Mouse (Mus musculus): ENCODE data around the gene Umad1. TPM values are rescaled to one million over a fixed set of nuclear protein-coding genes. Genes with fewer than 3 reads are reported as not detected.

Umad1 gene
- total RNA-seq, 1 experiment = 0.98 TPM

GRCm38 (mm10) chr6:8352533-8353168 is 93.6 kb downstream of the Umad1 start:
- Histone ChIP-seq H3K36me3 (ENCODE audit: control insufficient read depth, insufficient read depth, low read length, poor library complexity, severe bottlenecking) (no peaks in the 10 kb centered on the region), H3K27ac (ENCODE audit: insufficient read depth, low read depth, low read length, poor library complexity, severe bottlenecking) (no peak overlapping the region)
- in situ Hi-C loops (cut with MboI; ENCODE audit: low sequenced_read_pairs in 2 of 2, unreplicated experiment in 2 of 2) = no loop called here

GRCm38 (mm10) chr6:8353461-8353860 is 94.4 kb downstream of the Umad1 start:
- H3K9me3 ChIP-seq (ENCODE audit: control insufficient read depth, insufficient read depth, low read depth, low read length) = no peaks in the 10 kb centered on the region
- DNase-seq (ENCODE audit: low read depth, low spot score) = no peak
- no peak overlapping the region for H3K9ac ChIP-seq (ENCODE audit: insufficient read depth, low read depth, low read length, poor library complexity, severe bottlenecking)
- no peak overlapping the region for H3K4me3 ChIP-seq (ENCODE audit: insufficient read depth in 1 of 2, low read depth in 1 of 2, low read length in 2 of 2, poor library complexity in 1 of 2, severe bottlenecking in 1 of 2)
- in situ Hi-C loops (cut with MboI; ENCODE audit: low sequenced_read_pairs in 2 of 2, unreplicated experiment in 2 of 2) = no loop called here
- peaks cover 4 to 6% of the 10 kb centered on the region in 2 experiments; a peak in 2 of 4 replicates for H3K4me1 ChIP-seq (ENCODE audit: control insufficient read depth in 2 of 2, insufficient read depth in 2 of 2, low read length in 2 of 2, poor library complexity in 1 of 2)
- no peak overlapping the region for H3K27ac ChIP-seq (ENCODE audit: insufficient read depth, low read depth, low read length, poor library complexity, severe bottlenecking)
- H3K36me3 ChIP-seq (ENCODE audit: control insufficient read depth, insufficient read depth, low read length, poor library complexity, severe bottlenecking) = no peaks in the 10 kb centered on the region
- TF ChIP-seq ZC3H11A (IDR thresholded peaks at IDR 0.05; ENCODE audit: borderline replicate concordance, low read depth, low read length) = no peak
- TF ChIP-seq ZNF384 (IDR thresholded peaks at IDR 0.05; ENCODE audit: low read depth, low read length) = no peak
- no peak for TF ChIP-seq CHD2 (IDR thresholded peaks at IDR 0.05; ENCODE audit: low read depth, low read length)
- TF ChIP-seq HCFC1 (IDR thresholded peaks at IDR 0.05; ENCODE audit: borderline replicate concordance, insufficient read depth, low read length) = no peak
- TF ChIP-seq MAFK (IDR thresholded peaks at IDR 0.05; ENCODE audit: insufficient read depth, low read depth, low read length) = no peak

More at GRCm38 (mm10) chr6:8352533-8353168, 93.6 kb downstream of the Umad1 start:
- Histone ChIP-seq H3K4me3 (ENCODE audit: insufficient read depth in 1 of 2, low read depth in 1 of 2, low read length in 2 of 2, poor library complexity in 1 of 2, severe bottlenecking in 1 of 2) (no peak overlapping the region), H3K4me1 (ENCODE audit: control insufficient read depth in 2 of 2, insufficient read depth in 2 of 2, low read length in 2 of 2, poor library complexity in 1 of 2) (peaks cover 4 to 6% of the 10 kb centered on the region in 2 experiments; a peak in 2 of 4 replicates), H3K9ac (ENCODE audit: insufficient read depth, low read depth, low read length, poor library complexity, severe bottlenecking) (no peak overlapping the region), H3K9me3 (ENCODE audit: control insufficient read depth, insufficient read depth, low read depth, low read length) (no peaks in the 10 kb centered on the region)
- no peak for DNase-seq (ENCODE audit: low read depth, low spot score)
- TF ChIP-seq ZNF384 (IDR thresholded peaks at IDR 0.05; ENCODE audit: low read depth, low read length) (no peak), CHD2 (IDR thresholded peaks at IDR 0.05; ENCODE audit: low read depth, low read length) (no peak), HCFC1 (IDR thresholded peaks at IDR 0.05; ENCODE audit: borderline replicate concordance, insufficient read depth, low read length) (no peak), ZC3H11A (IDR thresholded peaks at IDR 0.05; ENCODE audit: borderline replicate concordance, low read depth, low read length) (no peak), MAFK (IDR thresholded peaks at IDR 0.05; ENCODE audit: insufficient read depth, low read depth, low read length) (no peak)

DNA sequence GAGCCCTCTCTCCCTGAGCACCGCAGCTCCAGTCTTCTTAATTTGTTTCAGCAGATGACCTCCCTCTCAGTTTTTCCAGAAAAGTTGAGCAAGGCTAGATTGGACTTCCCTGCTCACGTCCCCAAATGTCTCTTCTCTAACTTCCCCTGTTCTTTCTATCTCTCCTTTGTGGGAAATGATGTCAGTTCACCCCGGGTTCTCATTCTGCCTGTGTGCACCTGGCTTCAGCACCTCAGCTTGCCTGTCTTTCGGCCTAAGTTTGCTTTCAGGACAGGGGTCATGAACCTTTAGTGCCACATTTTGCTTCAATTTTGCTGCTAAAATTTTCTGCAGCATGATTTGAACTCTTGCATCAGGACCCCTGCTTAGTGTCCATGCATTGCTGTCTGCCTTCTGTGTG is 95.8 kb downstream of the Umad1 start:
- Histone ChIP-seq H3K9ac (ENCODE audit: insufficient read depth, low read depth, low read length, poor library complexity, severe bottlenecking) (no peak overlapping the region), H3K4me3 (ENCODE audit: insufficient read depth in 1 of 2, low read depth in 1 of 2, low read length in 2 of 2, poor library complexity in 1 of 2, severe bottlenecking in 1 of 2) (no peak overlapping the region), H3K36me3 (ENCODE audit: control insufficient read depth, insufficient read depth, low read length, poor library complexity, severe bottlenecking) (no peaks in the 10 kb centered on the region), H3K4me1 (ENCODE audit: control insufficient read depth in 2 of 2, insufficient read depth in 2 of 2, low read length in 2 of 2, poor library complexity in 1 of 2) (peaks cover 4 to 6% of the 10 kb centered on the region in 2 experiments; a peak in 2 of 4 replicates), H3K27ac (ENCODE audit: insufficient read depth, low read depth, low read length, poor library complexity, severe bottlenecking) (no peak overlapping the region), H3K9me3 (ENCODE audit: control insufficient read depth, insufficient read depth, low read depth, low read length) (no peaks in the 10 kb centered on the region)
- DNase-seq (ENCODE audit: low read depth, low spot score) = no peak
- TF ChIP-seq MAFK (IDR thresholded peaks at IDR 0.05; ENCODE audit: insufficient read depth, low read depth, low read length) (no peak), CHD2 (IDR thresholded peaks at IDR 0.05; ENCODE audit: low read depth, low read length) (no peak)
- in situ Hi-C loops (cut with MboI; ENCODE audit: low sequenced_read_pairs in 2 of 2, unreplicated experiment in 2 of 2) = no loop called here

GRCm38 (mm10) chr6:8358232-8358631 is 99.1 kb downstream of the Umad1 start:
- Histone ChIP-seq H3K9me3 (ENCODE audit: control insufficient read depth, insufficient read depth, low read depth, low read length) (no peaks in the 10 kb centered on the region), H3K4me3 (ENCODE audit: insufficient read depth in 1 of 2, low read depth in 1 of 2, low read length in 2 of 2, poor library complexity in 1 of 2, severe bottlenecking in 1 of 2) (no peak overlapping the region), H3K27ac (ENCODE audit: insufficient read depth, low read depth, low read length, poor library complexity, severe bottlenecking) (no peak overlapping the region), H3K9ac (ENCODE audit: insufficient read depth, low read depth, low read length, poor library complexity, severe bottlenecking) (no peak overlapping the region), H3K4me1 (ENCODE audit: control insufficient read depth in 2 of 2, insufficient read depth in 2 of 2, low read length in 2 of 2, poor library complexity in 1 of 2) (peaks cover 4% of the 10 kb centered on the region in 2 experiments; a peak in 2 of 4 replicates), H3K36me3 (ENCODE audit: control insufficient read depth, insufficient read depth, low read length, poor library complexity, severe bottlenecking) (no peaks in the 10 kb centered on the region)
- no peak for DNase-seq (ENCODE audit: low read depth, low spot score)
- in situ Hi-C loops (cut with MboI; ENCODE audit: low sequenced_read_pairs in 2 of 2, unreplicated experiment in 2 of 2) = no loop called here
- TF ChIP-seq ZC3H11A (IDR thresholded peaks at IDR 0.05; ENCODE audit: borderline replicate concordance, low read depth, low read length) = no peak
- no peak for TF ChIP-seq CHD2 (IDR thresholded peaks at IDR 0.05; ENCODE audit: low read depth, low read length)
- no peak for TF ChIP-seq HCFC1 (IDR thresholded peaks at IDR 0.05; ENCODE audit: borderline replicate concordance, insufficient read depth, low read length)
- TF ChIP-seq ZNF384 (IDR thresholded peaks at IDR 0.05; ENCODE audit: low read depth, low read length) = no peak

DNA sequence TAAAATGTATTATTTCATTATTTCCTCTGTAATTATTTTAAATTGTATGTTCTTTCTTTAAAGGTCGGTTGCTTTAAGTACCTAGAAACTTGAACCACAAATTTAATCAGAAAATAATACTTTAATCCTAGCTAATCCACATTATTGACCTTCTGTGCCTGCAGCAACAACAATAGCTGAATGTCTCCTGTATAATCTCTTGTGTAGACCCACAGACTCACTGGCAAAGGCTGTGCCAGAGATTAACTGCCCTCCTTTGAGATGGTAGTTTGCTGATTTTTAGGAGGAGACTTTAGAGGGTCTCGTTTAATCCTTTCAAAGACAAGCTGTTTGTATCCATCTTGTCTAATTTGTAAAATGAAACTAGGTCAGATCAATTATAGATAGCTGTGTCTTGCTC is 99.7 kb downstream of the Umad1 start:
- Histone ChIP-seq H3K9me3 (ENCODE audit: control insufficient read depth, insufficient read depth, low read depth, low read length) (no peaks in the 10 kb centered on the region), H3K4me1 (ENCODE audit: control insufficient read depth in 2 of 2, insufficient read depth in 2 of 2, low read length in 2 of 2, poor library complexity in 1 of 2) (peaks cover 2 to 3% of the 10 kb centered on the region in 2 experiments; a peak in 1 of 4 replicates), H3K9ac (ENCODE audit: insufficient read depth, low read depth, low read length, poor library complexity, severe bottlenecking) (no peak overlapping the region), H3K27ac (ENCODE audit: insufficient read depth, low read depth, low read length, poor library complexity, severe bottlenecking) (no peak overlapping the region), H3K36me3 (ENCODE audit: control insufficient read depth, insufficient read depth, low read length, poor library complexity, severe bottlenecking) (no peaks in the 10 kb centered on the region), H3K4me3 (ENCODE audit: insufficient read depth in 1 of 2, low read depth in 1 of 2, low read length in 2 of 2, poor library complexity in 1 of 2, severe bottlenecking in 1 of 2) (no peak overlapping the region)
- in situ Hi-C loops (cut with MboI; ENCODE audit: low sequenced_read_pairs in 2 of 2, unreplicated experiment in 2 of 2) = no loop called here
- TF ChIP-seq ZNF384 (IDR thresholded peaks at IDR 0.05; ENCODE audit: low read depth, low read length) (no peak), MAFK (IDR thresholded peaks at IDR 0.05; ENCODE audit: insufficient read depth, low read depth, low read length) (no peak), ZC3H11A (IDR thresholded peaks at IDR 0.05; ENCODE audit: borderline replicate concordance, low read depth, low read length) (no peak), HCFC1 (IDR thresholded peaks at IDR 0.05; ENCODE audit: borderline replicate concordance, insufficient read depth, low read length) (no peak), CHD2 (IDR thresholded peaks at IDR 0.05; ENCODE audit: low read depth, low read length) (no peak)
- DNase-seq (ENCODE audit: low read depth, low spot score) = no peak
